8 mouse cellular contexts compared by ENCODE assay signal in genomic region chr16:32431047-32431591, GRCm38 (mm10). TPM values are rescaled to one million over a fixed set of nuclear protein-coding genes. Genes with fewer than 3 reads are reported as not detected.
DNase-seq lines count a peak whose midpoint lies in the region; ATAC-seq and TF ChIP-seq lines count a peak whose summit lies in the region.

No protein-coding gene starts in this region.

- H3K27ac ChIP-seq in heart, embryonic 11.5 days (ENCODE audit: low read depth, low read length) = peak overlapping the region; percentile 82
- H3K27ac ChIP-seq in embryonic facial prominence, embryonic 15.5 days (replicated peaks) = peak overlapping the region; percentile 87
- peak overlapping the region; percentile 97 for H3K27ac ChIP-seq in intestine, postnatal 0 days (ENCODE audit: low read depth, low read length)

- DNase-seq in heart, postnatal 14 days = no peak
- no peak for DNase-seq in cerebellum, postnatal 10 days
- DNase-seq in right cerebral cortex, postnatal 10 days (ENCODE audit: low spot score in 2 of 2) = no peak

- peak; percentile 50 for ATAC-seq in heart, embryonic 11.5 days (replicated peaks; ENCODE audit: insufficient number of reproducible peaks, low FRiP score, low TSS enrichment)
- 0 out of 2 replicates have a peak, but pooled peaks have one; percentile 9 for ATAC-seq in embryonic facial prominence, embryonic 15.5 days (ENCODE audit: insufficient number of reproducible peaks, low FRiP score, low TSS enrichment, low read depth)
- ATAC-seq in intestine, postnatal 0 days = peak; percentile 63
- peak; percentile 67 for ATAC-seq in megakaryocyte-erythroid progenitor cell, adult 5-6 weeks (replicated peaks; ENCODE audit: low FRiP score, low TSS enrichment, poor library complexity, severe bottlenecking)

- H3K9me3 ChIP-seq in heart, embryonic 11.5 days (replicated peaks; ENCODE audit: control insufficient read depth, low read length) = no peaks in the 10 kb centered on the region
- no peaks in the 10 kb centered on the region for H3K9me3 ChIP-seq in E14TG2a.4 (ENCODE audit: low read length)
- H3K9me3 ChIP-seq in embryonic facial prominence, embryonic 15.5 days (replicated peaks) = no peaks in the 10 kb centered on the region
- H3K9me3 ChIP-seq in intestine, postnatal 0 days (ENCODE audit: control insufficient read depth) = no peaks in the 10 kb centered on the region

- H3K9ac ChIP-seq in heart, embryonic 11.5 days (ENCODE audit: low read depth, low read length) = peak overlapping the region; percentile 86
- H3K9ac ChIP-seq in embryonic facial prominence, embryonic 15.5 days = peak overlapping the region; percentile 73
- H3K9ac ChIP-seq in intestine, postnatal 0 days (ENCODE audit: low read depth, low read length) = peak overlapping the region; percentile 91

- intact Hi-C loops in heart, postnatal 14 days (cut with DNase I) = loop anchor here (5.0 kb wide), 1 partner anchor 99 kb away; the partner anchor contains the start of gene Ubxn7

- H3K27me3 ChIP-seq in heart, embryonic 11.5 days (ENCODE audit: control insufficient read depth, insufficient read depth, low read length) = no peaks in the 10 kb centered on the region
- H3K27me3 ChIP-seq in E14TG2a.4 (ENCODE audit: insufficient read depth, low read length) = peaks cover 5% of the 10 kb centered on the region; the same call in 1 of the 2 replicates
- no peaks in the 10 kb centered on the region for H3K27me3 ChIP-seq in embryonic facial prominence, embryonic 15.5 days
- H3K27me3 ChIP-seq in intestine, postnatal 0 days (replicated peaks; ENCODE audit: control insufficient read depth, insufficient read depth, low read length) = no peaks in the 10 kb centered on the region

- peak overlapping the region; percentile 82 for H3K4me2 ChIP-seq in heart, embryonic 11.5 days
- peak overlapping the region; percentile 80 for H3K4me2 ChIP-seq in embryonic facial prominence, embryonic 15.5 days (replicated peaks)
- peak overlapping the region; percentile 83 for H3K4me2 ChIP-seq in intestine, postnatal 0 days (replicated peaks; ENCODE audit: low read depth)

- 1% methylated on average over 28 of the region's 28 CpGs for WGBS in heart, embryonic 11.5 days (ENCODE audit: insufficient replicate concordance)
- WGBS in embryonic facial prominence, embryonic 15.5 days = under 1% methylated on average over 28 of the region's 28 CpGs
- WGBS in intestine, postnatal 0 days = 1% methylated on average over 28 of the region's 28 CpGs

- H3K4me1 ChIP-seq in heart, embryonic 11.5 days (ENCODE audit: control insufficient read depth, insufficient read depth, low read length) = peaks cover 8% of the 10 kb centered on the region; the same call in 1 of the 2 replicates
- peaks cover 24% of the 10 kb centered on the region for H3K4me1 ChIP-seq in E14TG2a.4 (replicated peaks; ENCODE audit: low read depth, low read length)
- H3K4me1 ChIP-seq in embryonic facial prominence, embryonic 15.5 days = peaks cover 14% of the 10 kb centered on the region
- H3K4me1 ChIP-seq in intestine, postnatal 0 days (replicated peaks; ENCODE audit: control insufficient read depth, insufficient read depth, low read length) = peaks cover 3% of the 10 kb centered on the region; the same call in 1 of the 2 replicates

- H3K4me3 ChIP-seq in heart, embryonic 11.5 days (ENCODE audit: low read depth, low read length) = peak overlapping the region; percentile 93
- peak overlapping the region; percentile 96 for H3K4me3 ChIP-seq in E14TG2a.4 (replicated peaks; ENCODE audit: low read length)
- H3K4me3 ChIP-seq in embryonic facial prominence, embryonic 15.5 days (replicated peaks) = peak overlapping the region; percentile 84
- H3K4me3 ChIP-seq in intestine, postnatal 0 days (ENCODE audit: low read depth, low read length) = peak overlapping the region; percentile 90

- no peak for TF ChIP-seq CTCF in E14TG2a.4 (conservative IDR thresholded peaks at IDR 0.05; ENCODE audit: low read length)
- TF ChIP-seq CTCF in intestine, postnatal 0 days (IDR thresholded peaks at IDR 0.05; ENCODE audit: low read depth) = no peak

- H3K36me3 ChIP-seq in heart, embryonic 11.5 days (ENCODE audit: control insufficient read depth, insufficient read depth, low read length) = no peaks in the 10 kb centered on the region
- H3K36me3 ChIP-seq in E14TG2a.4 (ENCODE audit: insufficient read depth, low read length) = peaks cover 10% of the 10 kb centered on the region; the same call in 1 of the 2 replicates
- H3K36me3 ChIP-seq in embryonic facial prominence, embryonic 15.5 days = no peaks in the 10 kb centered on the region
- H3K36me3 ChIP-seq in intestine, postnatal 0 days (ENCODE audit: control insufficient read depth, insufficient read depth) = no peaks in the 10 kb centered on the region

RNA-seq across cellular contexts. Expression of gene Pcyt1a, which starts 0.4 kb away (rescaled TPM):
- polyA plus RNA-seq in heart, embryonic 11.5 days (2014; fragmentation: Nextera tagmentation; extraction: Ambion mirVana) = 38.0 and 41.8 TPM in 2 replicates
- 100 to 1,000 TPM; 106 to 108 TPM for total RNA-seq in heart, postnatal 14 days (2021)
- 39.7 and 41.3 TPM in 2 replicates for polyA plus RNA-seq in embryonic facial prominence, embryonic 15.5 days (2015; fragmentation: Nextera tagmentation; extraction: Ambion mirVana)
- polyA plus RNA-seq in intestine, postnatal 0 days (2015; fragmentation: Nextera tagmentation; extraction: Ambion mirVana) = 114 and 120 TPM in 2 replicates
- 68.8 and 73.7 TPM in 2 replicates for total RNA-seq in megakaryocyte-erythroid progenitor cell, adult 5-6 weeks (2014; fragmentation: Nextera tagmentation)
- total RNA-seq in megakaryocyte-erythroid progenitor cell, adult 5-6 weeks (2017) = 69.0 and 78.2 TPM in 2 replicates

RNA-seq across cellular contexts. Expression of gene Tctex1d2, which starts 11.6 kb away (rescaled TPM):
- polyA plus RNA-seq in heart, embryonic 11.5 days (2014; fragmentation: Nextera tagmentation; extraction: Ambion mirVana) = 25.4 and 26.0 TPM in 2 replicates
- 1 to 10 TPM; 5.7 to 6.0 TPM for total RNA-seq in heart, postnatal 14 days (2021)
- 31.5 and 39.0 TPM in 2 replicates for polyA plus RNA-seq in embryonic facial prominence, embryonic 15.5 days (2015; fragmentation: Nextera tagmentation; extraction: Ambion mirVana)
- polyA plus RNA-seq in intestine, postnatal 0 days (2015; fragmentation: Nextera tagmentation; extraction: Ambion mirVana) = 29.4 and 30.2 TPM in 2 replicates
- total RNA-seq in megakaryocyte-erythroid progenitor cell, adult 5-6 weeks (2014; fragmentation: Nextera tagmentation) = 7.1 and 11.1 TPM in 2 replicates
- total RNA-seq in megakaryocyte-erythroid progenitor cell, adult 5-6 weeks (2017) = 14.3 and 17.2 TPM in 2 replicates

RNA-seq across cellular contexts. Expression of gene Tm4sf19, which starts 30.8 kb away (rescaled TPM):
- not detected in 2 replicates for polyA plus RNA-seq in heart, embryonic 11.5 days (2014; fragmentation: Nextera tagmentation; extraction: Ambion mirVana)
- not detected for total RNA-seq in heart, postnatal 14 days (2021)
- polyA plus RNA-seq in embryonic facial prominence, embryonic 15.5 days (2015; fragmentation: Nextera tagmentation; extraction: Ambion mirVana) = 0.30 and 0.35 TPM in 2 replicates
- not detected in 2 replicates for polyA plus RNA-seq in intestine, postnatal 0 days (2015; fragmentation: Nextera tagmentation; extraction: Ambion mirVana)
- not detected in 2 replicates for total RNA-seq in megakaryocyte-erythroid progenitor cell, adult 5-6 weeks (2014; fragmentation: Nextera tagmentation)
- total RNA-seq in megakaryocyte-erythroid progenitor cell, adult 5-6 weeks (2017) = not detected in 2 replicates

RNA-seq across cellular contexts. Expression of gene Slc51a, which starts 56.6 kb away (rescaled TPM):
- polyA plus RNA-seq in heart, embryonic 11.5 days (2014; fragmentation: Nextera tagmentation; extraction: Ambion mirVana) = 3.2 and 3.8 TPM in 2 replicates
- total RNA-seq in heart, postnatal 14 days (2021) = 1 to 10 TPM; 2.3 TPM
- 0.16 TPM in 1 of 2 replicates, not detected in the other for polyA plus RNA-seq in embryonic facial prominence, embryonic 15.5 days (2015; fragmentation: Nextera tagmentation; extraction: Ambion mirVana)
- polyA plus RNA-seq in intestine, postnatal 0 days (2015; fragmentation: Nextera tagmentation; extraction: Ambion mirVana) = 292 and 346 TPM in 2 replicates
- 2.7 TPM in 1 of 2 replicates, not detected in the other for total RNA-seq in megakaryocyte-erythroid progenitor cell, adult 5-6 weeks (2014; fragmentation: Nextera tagmentation)
- total RNA-seq in megakaryocyte-erythroid progenitor cell, adult 5-6 weeks (2017) = 0.53 and 1.3 TPM in 2 replicates

Comparison
In these comparisons a context has a peak if more than half of its experiments do, and no peak if none do; other contexts are left out.
1. ATAC-seq: peak in every context shown above with its lines; median percentile 67 in megakaryocyte-erythroid progenitor cell, adult 5-6 weeks; 63 in intestine, postnatal 0 days; 50 in heart, embryonic 11.5 days; 9 in embryonic facial prominence, embryonic 15.5 days.